Comparison of ENCODE assay signal across 11 mouse cellular contexts in genomic region chr1:128622867-128623593, GRCm38 (mm10). TPM values are rescaled to one million over a fixed set of nuclear protein-coding genes. Genes with fewer than 3 reads are reported as not detected.
DNase-seq lines count a peak whose midpoint lies in the region; ATAC-seq and TF ChIP-seq lines count a peak whose summit lies in the region.
"Had no signal": no experiment of that assay in that cellular context is flagged by ENCODE, and none has a peak within 500 bp of the region (broad histone marks: within the 10 kb centered on the region; RNA-seq: fewer than 3 reads in every experiment).

No protein-coding gene starts in this region.

- H3K4me2 ChIP-seq in hindbrain, embryonic 13.5 days: no peak overlapping the region
- no peak overlapping the region for H3K4me2 ChIP-seq in neural tube, embryonic 13.5 days
- H3K4me2 ChIP-seq: liver, embryonic 12.5 days had no signal

- no peaks in the 10 kb centered on the region for H3K9me3 ChIP-seq in hindbrain, embryonic 13.5 days
- no peaks in the 10 kb centered on the region for H3K9me3 ChIP-seq in neural tube, embryonic 13.5 days
- H3K9me3 ChIP-seq: liver, embryonic 12.5 days had no signal

- no peak overlapping the region for H3K4me3 ChIP-seq in layer of hippocampus, adult 2 months
- H3K4me3 ChIP-seq in hindbrain, embryonic 13.5 days: no peak overlapping the region
- H3K4me3 ChIP-seq in neural tube, embryonic 13.5 days: no peak overlapping the region
- H3K4me3 ChIP-seq: liver, embryonic 12.5 days had no signal

- H3K9ac ChIP-seq in hindbrain, embryonic 13.5 days: no peak overlapping the region
- no peak overlapping the region for H3K9ac ChIP-seq in neural tube, embryonic 13.5 days
- H3K9ac ChIP-seq: liver, embryonic 12.5 days had no signal

- DNase-seq in layer of hippocampus, adult 2 months (ENCODE audit: low spot score in 2 of 2): no peak
- no peak for DNase-seq in layer of hippocampus, adult 9-10 months (ENCODE audit: low spot score)
- peak; percentile 80 for DNase-seq in brain, embryonic 14.5 days (ENCODE audit: low read depth)
- DNase-seq in urinary bladder, postnatal 36 days (ENCODE audit: low spot score in 2 of 2): no peak
- no peak for DNase-seq in right cerebral cortex, adult 2 months (ENCODE audit: low spot score in 2 of 2)
- no peak for DNase-seq in gastrocnemius, postnatal 25 days
- DNase-seq: heart, postnatal 4 days had no signal

- TF ChIP-seq CTCF in layer of hippocampus, adult 2 months (conservative IDR thresholded peaks at IDR 0.05): no peak
- TF ChIP-seq CTCF in brain, embryonic 14.5 days (IDR thresholded peaks at IDR 0.05; ENCODE audit: borderline replicate concordance, extremely low read depth, insufficient read depth, insufficient read length): no peak

- no peak for TF ChIP-seq POLR2A in brain, embryonic 14.5 days (IDR thresholded peaks at IDR 0.05; ENCODE audit: borderline replicate concordance, extremely low read depth, insufficient read depth, insufficient read length, poor library complexity, severe bottlenecking)

- WGBS in hindbrain, embryonic 13.5 days: 54% methylated on average over 9 of the region's 9 CpGs
- WGBS in neural tube, embryonic 13.5 days: 37% methylated on average over 9 of the region's 9 CpGs

- H3K27me3 ChIP-seq in hindbrain, embryonic 13.5 days: no peaks in the 10 kb centered on the region
- no peaks in the 10 kb centered on the region for H3K27me3 ChIP-seq in neural tube, embryonic 13.5 days
- H3K27me3 ChIP-seq: liver, embryonic 12.5 days had no signal

- ATAC-seq in hindbrain, embryonic 13.5 days (ENCODE audit: low FRiP score): peak; percentile 76
- peak; percentile 77 for ATAC-seq in neural tube, embryonic 13.5 days (ENCODE audit: low read depth)
- ATAC-seq: liver, embryonic 12.5 days had no signal

- peak overlapping the region; percentile 62; the same call in 1 of the 2 replicates for H3K27ac ChIP-seq in layer of hippocampus, adult 2 months
- H3K27ac ChIP-seq in hindbrain, embryonic 13.5 days: peak overlapping the region; percentile 69
- peak overlapping the region; percentile 67 for H3K27ac ChIP-seq in neural tube, embryonic 13.5 days (replicated peaks)
- H3K27ac ChIP-seq: liver, embryonic 12.5 days had no signal

- peaks cover 18% of the 10 kb centered on the region for H3K4me1 ChIP-seq in hindbrain, embryonic 13.5 days (replicated peaks)
- peaks cover 24% of the 10 kb centered on the region for H3K4me1 ChIP-seq in neural tube, embryonic 13.5 days (replicated peaks)
- H3K4me1 ChIP-seq: liver, embryonic 12.5 days had no signal

- no peaks in the 10 kb centered on the region for H3K36me3 ChIP-seq in hindbrain, embryonic 13.5 days
- no peaks in the 10 kb centered on the region for H3K36me3 ChIP-seq in neural tube, embryonic 13.5 days
- H3K36me3 ChIP-seq: G1E; liver, embryonic 12.5 days had no signal

RNA-seq across cellular contexts. Expression of gene Cxcr4, which starts 30.9 kb away (rescaled TPM):
- total RNA-seq in layer of hippocampus, adult 2 months (2021): 1 to 10 TPM; 6.0 to 6.7 TPM
- polyA plus RNA-seq in brain, embryonic 14.5 days (2012; rRNA removed): 96.9 and 115 TPM in 2 replicates
- polyA plus RNA-seq in hindbrain, embryonic 13.5 days (2015; fragmentation: Nextera tagmentation; extraction: Ambion mirVana): 15.4 and 15.5 TPM in 2 replicates
- polyA plus RNA-seq in neural tube, embryonic 13.5 days (2015; fragmentation: Nextera tagmentation; extraction: Ambion mirVana): 8.5 and 8.7 TPM in 2 replicates
- 1 to 10 TPM; 3.1 to 4.5 TPM for total RNA-seq in gastrocnemius, postnatal 25 days (2021)
- polyA plus RNA-seq: G1E had no signal
